Mouse (Mus musculus): Measurements from ENCODE around the gene Fzr1. TPM values are rescaled to one million over a fixed set of nuclear protein-coding genes. Genes with fewer than 3 reads are reported as not detected.

Gene Fzr1
- total and polyA plus RNA-seq, 3 experiments, result 20.7 to 115 TPM; not detected in 1

DNA sequence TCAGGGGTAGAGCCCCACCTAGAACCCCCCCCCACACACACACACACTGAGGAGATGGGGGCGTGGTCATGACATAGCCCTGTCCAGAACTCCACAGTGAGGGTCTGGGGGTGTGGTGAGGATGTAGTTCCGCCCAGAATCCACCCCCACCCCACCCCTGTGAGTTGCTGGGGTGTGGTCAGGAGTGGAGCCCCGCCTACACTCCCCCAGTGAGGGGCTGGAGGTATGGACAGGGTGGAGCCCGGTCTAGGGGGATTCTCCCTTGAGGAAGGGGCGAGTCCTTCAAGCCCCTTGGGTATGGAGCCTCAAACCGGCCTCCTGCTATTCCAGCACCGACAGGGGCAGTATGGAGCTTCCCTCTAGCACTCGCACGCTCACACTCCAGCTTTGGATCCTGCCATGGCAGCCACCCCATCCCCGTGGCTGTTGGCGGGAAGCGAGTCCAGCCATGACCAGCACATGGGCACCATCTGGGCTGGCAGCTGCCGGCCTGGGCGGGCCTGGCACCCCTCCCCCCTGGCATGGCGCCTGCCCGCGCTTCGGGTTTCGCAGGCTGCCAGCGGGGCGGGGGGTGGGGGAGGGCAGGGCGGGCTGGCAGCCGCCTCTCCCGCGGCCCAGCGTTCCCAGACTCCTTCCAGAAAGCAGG lies 38.4 kb upstream of the Fzr1 start:
- no peak for DNase-seq (ENCODE audit: low read depth, low spot score)
- Histone ChIP-seq H3K36me3 (ENCODE audit: control insufficient read depth in 1 of 2, insufficient read depth in 2 of 2, low read length in 2 of 2) (no peaks in the 10 kb centered on the region), H3K9me3 (replicated peaks; ENCODE audit: insufficient read depth, low read length) (no peaks in the 10 kb centered on the region), H3K79me2 (ENCODE audit: control insufficient read depth, insufficient read depth, low read length, poor library complexity) (no peaks in the 10 kb centered on the region), H3K9ac (ENCODE audit: control insufficient read depth, low read depth, low read length, poor library complexity, severe bottlenecking) (no peak overlapping the region), H3K4me1 (ENCODE audit: control insufficient read depth in 1 of 2, insufficient read depth in 2 of 2, low read length in 2 of 2) (no peaks in the 10 kb centered on the region), H3K4me3 (ENCODE audit: control insufficient read depth in 1 of 2, insufficient read depth in 1 of 2, low read depth in 2 of 2, low read length in 2 of 2) (no peak overlapping the region), H3K27ac (ENCODE audit: control insufficient read depth, low read depth, low read length) (no peak overlapping the region), H3K27me3 (ENCODE audit: control insufficient read depth in 1 of 2, insufficient read depth in 2 of 2, low read length in 2 of 2) (no peaks in the 10 kb centered on the region)
- TF ChIP-seq NELFE (IDR thresholded peaks at IDR 0.05; ENCODE audit: low read depth, low read length) (no peak), ZC3H11A (IDR thresholded peaks at IDR 0.05; ENCODE audit: low read depth, low read length) (no peak), NRF1 (IDR thresholded peaks at IDR 0.05; ENCODE audit: insufficient read depth, low read depth, low read length, poor library complexity, severe bottlenecking) (no peak), EP300 (IDR thresholded peaks at IDR 0.05; ENCODE audit: low read depth in 1 of 2, low read length in 2 of 2) (no peak), TCF12 (IDR thresholded peaks at IDR 0.05; ENCODE audit: low read depth, low read length) (no peak), MYC (IDR thresholded peaks at IDR 0.05; ENCODE audit: low read depth, low read length) (no peak), E2F4 (IDR thresholded peaks at IDR 0.05; ENCODE audit: borderline replicate concordance, low read depth, low read length) (no peak), POLR2AphosphoS5 (IDR thresholded peaks at IDR 0.05; ENCODE audit: borderline replicate concordance, low read depth, low read length) (no peak), BHLHE40 (IDR thresholded peaks at IDR 0.05; ENCODE audit: borderline replicate concordance, low read depth, low read length) (no peak), MYB (IDR thresholded peaks at IDR 0.05; ENCODE audit: low read depth, low read length) (no peak), TBP (IDR thresholded peaks at IDR 0.05; ENCODE audit: low read depth, low read length) (no peak), SMC3 (IDR thresholded peaks at IDR 0.05; ENCODE audit: low read depth, low read length) (no peak), GABPA (IDR thresholded peaks at IDR 0.05; ENCODE audit: low read depth, low read length) (no peak), ETS1 (IDR thresholded peaks at IDR 0.05; ENCODE audit: low read depth, low read length) (no peak)

DNA sequence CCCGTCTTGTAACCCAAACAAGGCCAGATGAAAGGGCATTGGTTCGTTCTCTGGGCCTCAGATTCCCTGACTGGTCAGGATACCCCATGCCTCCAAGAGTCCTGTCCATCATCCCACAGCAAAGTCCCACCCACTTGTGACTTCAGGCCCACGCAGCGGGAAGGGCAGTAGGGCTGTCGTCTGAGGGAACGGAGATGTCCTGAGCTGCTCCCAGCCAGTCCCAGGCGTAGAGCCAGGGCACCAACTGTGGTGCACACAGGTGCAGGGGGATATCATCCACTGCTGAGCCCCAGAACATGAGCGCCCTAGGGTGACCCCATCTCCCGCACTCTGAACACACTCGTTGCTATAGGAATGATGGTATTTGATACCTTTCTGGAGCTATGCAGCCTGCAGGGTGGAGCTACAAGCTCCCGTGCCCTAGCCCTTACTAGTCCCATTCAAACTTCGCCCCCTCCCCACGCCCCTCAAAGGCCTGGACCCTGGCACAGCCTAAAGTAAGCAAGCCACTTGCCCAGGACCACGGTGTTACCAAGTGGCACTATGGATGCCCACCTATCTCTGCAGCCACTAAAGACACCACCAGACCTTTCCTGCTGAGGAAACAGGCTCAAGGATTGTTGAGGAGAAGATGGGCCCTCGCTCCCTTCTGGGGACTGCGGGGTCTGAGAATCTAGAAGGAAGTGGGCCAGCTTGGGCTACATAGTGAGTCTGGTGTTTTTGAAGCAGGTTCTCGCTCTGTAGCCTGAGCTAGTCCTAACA lies 37.4 kb upstream of the Fzr1 start:
- no peak overlapping the region for H3K9ac ChIP-seq (ENCODE audit: control insufficient read depth, low read depth, low read length, poor library complexity, severe bottlenecking)
- no peak overlapping the region for H3K4me3 ChIP-seq (ENCODE audit: control insufficient read depth in 1 of 2, insufficient read depth in 1 of 2, low read depth in 2 of 2, low read length in 2 of 2)
- H3K27me3 ChIP-seq (ENCODE audit: control insufficient read depth in 1 of 2, insufficient read depth in 2 of 2, low read length in 2 of 2), result no peaks in the 10 kb centered on the region
- no peak for DNase-seq (ENCODE audit: low read depth, low spot score)
- H3K9me3 ChIP-seq (replicated peaks; ENCODE audit: insufficient read depth, low read length), result no peaks in the 10 kb centered on the region
- H3K27ac ChIP-seq (ENCODE audit: control insufficient read depth, low read depth, low read length), result no peak overlapping the region
- no peaks in the 10 kb centered on the region for H3K4me1 ChIP-seq (ENCODE audit: control insufficient read depth in 1 of 2, insufficient read depth in 2 of 2, low read length in 2 of 2)
- no peaks in the 10 kb centered on the region for H3K36me3 ChIP-seq (ENCODE audit: control insufficient read depth in 1 of 2, insufficient read depth in 2 of 2, low read length in 2 of 2)
- TF ChIP-seq MXI1 (IDR thresholded peaks at IDR 0.05; ENCODE audit: low read depth, low read length), result no peak
- no peak for TF ChIP-seq RAD21 (IDR thresholded peaks at IDR 0.05; ENCODE audit: low read depth, low read length)
- TF ChIP-seq ELF1 (IDR thresholded peaks at IDR 0.05; ENCODE audit: low read depth, low read length), result no peak
- TF ChIP-seq RCOR1 (IDR thresholded peaks at IDR 0.05; ENCODE audit: low read depth, low read length), result no peak
- TF ChIP-seq CHD1 (IDR thresholded peaks at IDR 0.05; ENCODE audit: low read depth, low read length), result no peak
- TF ChIP-seq NRF1 (IDR thresholded peaks at IDR 0.05; ENCODE audit: insufficient read depth, low read depth, low read length, poor library complexity, severe bottlenecking), result no peak
- no peak for TF ChIP-seq CHD2 (IDR thresholded peaks at IDR 0.05; ENCODE audit: low read length)
- no peak for TF ChIP-seq UBTF (IDR thresholded peaks at IDR 0.05; ENCODE audit: borderline replicate concordance, insufficient read depth, low read depth, low read length)
- no peak for TF ChIP-seq JUND (IDR thresholded peaks at IDR 0.05; ENCODE audit: low read depth, low read length)
- no peak for TF ChIP-seq GABPA (IDR thresholded peaks at IDR 0.05; ENCODE audit: low read depth, low read length)
- no peak for TF ChIP-seq MAFK (IDR thresholded peaks at IDR 0.05; ENCODE audit: borderline replicate concordance, low read depth, low read length)
- H3K79me2 ChIP-seq (ENCODE audit: control insufficient read depth, insufficient read depth, low read length, poor library complexity), result no peaks in the 10 kb centered on the region

Data from MEL (cell line).